In genomic region chr2:71873474-71874322, GRCm38 (mm10) we compare ENCODE assay signal across 8 mouse cellular contexts. TPM values are rescaled to one million over a fixed set of nuclear protein-coding genes. Genes with fewer than 3 reads are reported as not detected.
DNase-seq lines count a peak whose midpoint lies in the region; ATAC-seq lines count a peak whose summit lies in the region.

No protein-coding gene starts in this region.

- H3K36me3 ChIP-seq in liver, embryonic 13.5 days = peaks cover 12% of the 10 kb centered on the region
- no peaks in the 10 kb centered on the region for H3K36me3 ChIP-seq in neural tube, embryonic 15.5 days

- H3K4me2 ChIP-seq in liver, embryonic 13.5 days = peak overlapping the region; percentile 98
- peak overlapping the region; percentile 89 for H3K4me2 ChIP-seq in neural tube, embryonic 15.5 days

- no peaks in the 10 kb centered on the region for H3K9me3 ChIP-seq in liver, embryonic 13.5 days (replicated peaks)
- H3K9me3 ChIP-seq in neural tube, embryonic 15.5 days (replicated peaks) = no peaks in the 10 kb centered on the region

- H3K27ac ChIP-seq in liver, embryonic 13.5 days = peak overlapping the region; percentile 94
- H3K27ac ChIP-seq in neural tube, embryonic 15.5 days (replicated peaks) = peak overlapping the region; percentile 89

- peak overlapping the region; percentile 95 for H3K9ac ChIP-seq in liver, embryonic 13.5 days
- H3K9ac ChIP-seq in neural tube, embryonic 15.5 days (replicated peaks) = peak overlapping the region; percentile 88

- H3K27me3 ChIP-seq in liver, embryonic 13.5 days = no peaks in the 10 kb centered on the region
- H3K27me3 ChIP-seq in neural tube, embryonic 15.5 days (replicated peaks) = peaks cover 4% of the 10 kb centered on the region; the same call in 1 of the 2 replicates

- H3K4me3 ChIP-seq in liver, embryonic 13.5 days (replicated peaks) = peak overlapping the region; percentile 88
- peak overlapping the region; percentile 81 for H3K4me3 ChIP-seq in neural tube, embryonic 15.5 days (replicated peaks)

- WGBS in liver, embryonic 13.5 days (ENCODE audit: insufficient replicate concordance) = under 1% methylated on average over 50 of the region's 51 CpGs
- WGBS in neural tube, embryonic 15.5 days = 3% methylated on average over 50 of the region's 51 CpGs

- peak; percentile 43 for ATAC-seq in common myeloid progenitor, adult 5-6 weeks (replicated peaks; ENCODE audit: low read depth, poor library complexity, severe bottlenecking)
- ATAC-seq in liver, embryonic 13.5 days (ENCODE audit: low read depth) = peak; percentile 53
- ATAC-seq in neural tube, embryonic 15.5 days (ENCODE audit: low FRiP score) = peak; percentile 73; the same call in 1 of the 2 replicates

- DNase-seq in urinary bladder, postnatal 14 days (ENCODE audit: low spot score) = peak; percentile 53
- no peak for DNase-seq in urinary bladder, adult 2 months (ENCODE audit: low spot score)
- peak; percentile 62 for DNase-seq in heart, adult 18-20 months
- DNase-seq in kidney, adult 18-20 months = peak; percentile 61
- DNase-seq in liver, embryonic 13.5 days = peak; percentile 41
- DNase-seq in urinary bladder, postnatal 36 days (ENCODE audit: low spot score in 2 of 2) = peak; percentile 35 to 69

- peaks cover 59% of the 10 kb centered on the region for H3K4me1 ChIP-seq in liver, embryonic 13.5 days (replicated peaks)
- H3K4me1 ChIP-seq in neural tube, embryonic 15.5 days = peaks cover 16% of the 10 kb centered on the region

RNA-seq across cellular contexts. Expression of gene Pdk1, which starts 0.7 kb away (rescaled TPM):
- polyA plus RNA-seq in urinary bladder, adult 2 months (2012; rRNA removed) = 26.4 and 28.3 TPM in 2 replicates
- total RNA-seq in common myeloid progenitor, adult 5-6 weeks (2017) = 47.9 and 72.0 TPM in 2 replicates
- total RNA-seq in heart, adult 18-20 months (2021) = 100 to 1,000 TPM; 177 to 179 TPM
- polyA plus RNA-seq in liver, embryonic 13.5 days (2015; fragmentation: Nextera tagmentation; extraction: Ambion mirVana) = 44.6 and 47.7 TPM in 2 replicates
- 18.4 and 26.4 TPM in 2 replicates for polyA plus RNA-seq in neural tube, embryonic 15.5 days (2015; fragmentation: Nextera tagmentation; extraction: Ambion mirVana)
